Mouse (Mus musculus): ENCODE measurements around the gene Glcci1. TPM values are rescaled to one million over a fixed set of nuclear protein-coding genes. Genes with fewer than 3 reads are reported as not detected.

Glcci1 gene
- polyA plus RNA-seq, 1 experiment from 2014 or later: 6.3 TPM

GRCm38 (mm10) chr6:8492248-8492647 lies 17.2 kb upstream of the Glcci1 start:
- no peak overlapping the region for H3K4me3 ChIP-seq (ENCODE audit: low read length)
- H3K4me2 ChIP-seq (replicated peaks; ENCODE audit: low read depth, low read length): no peak overlapping the region
- 91% methylated on average over 3 of the region's 3 CpGs for whole genome bisulfite sequencing
- H3K9ac ChIP-seq (replicated peaks; ENCODE audit: low read length): no peak overlapping the region
- no peaks in the 10 kb centered on the region for H3K36me3 ChIP-seq (ENCODE audit: insufficient read depth, low read length)
- no peak for ATAC-seq (ENCODE audit: low FRiP score, low TSS enrichment)
- no peaks in the 10 kb centered on the region for H3K27me3 ChIP-seq (ENCODE audit: insufficient read depth, low read length)
- H3K4me1 ChIP-seq (ENCODE audit: insufficient read depth, low read length): peaks cover 3% of the 10 kb centered on the region
- no peaks in the 10 kb centered on the region for H3K9me3 ChIP-seq (ENCODE audit: low read length)
- H3K27ac ChIP-seq (ENCODE audit: low read length): no peak overlapping the region

- ATAC-seq (ENCODE audit: low FRiP score, low TSS enrichment): no peak
- Histone ChIP-seq H3K36me3 (ENCODE audit: insufficient read depth, low read length) (no peaks in the 10 kb centered on the region), H3K4me3 (ENCODE audit: low read length) (no peak overlapping the region), H3K27me3 (ENCODE audit: insufficient read depth, low read length) (no peaks in the 10 kb centered on the region), H3K4me2 (replicated peaks; ENCODE audit: low read depth, low read length) (no peak overlapping the region), H3K4me1 (ENCODE audit: insufficient read depth, low read length) (peaks cover 10% of the 10 kb centered on the region), H3K9me3 (ENCODE audit: low read length) (no peaks in the 10 kb centered on the region; the same call in 1 of the 2 replicates), H3K9ac (replicated peaks; ENCODE audit: low read length) (no peak overlapping the region), H3K27ac (ENCODE audit: low read length) (no peak overlapping the region)
- 88% methylated on average over 5 of the region's 5 CpGs for WGBS
Observed at GRCm38 (mm10) chr6:8495109-8495826, 14.1 kb upstream of the Glcci1 start.

GRCm38 (mm10) chr6:8495827-8496222 lies 13.6 kb upstream of the Glcci1 start:
- no peak overlapping the region for H3K4me2 ChIP-seq (replicated peaks; ENCODE audit: low read depth, low read length)
- 48% methylated on average over 4 of the region's 4 CpGs for WGBS
- no peak overlapping the region for H3K4me3 ChIP-seq (ENCODE audit: low read length)
- H3K36me3 ChIP-seq (ENCODE audit: insufficient read depth, low read length): no peaks in the 10 kb centered on the region
- H3K27me3 ChIP-seq (ENCODE audit: insufficient read depth, low read length): no peaks in the 10 kb centered on the region
- H3K4me1 ChIP-seq (ENCODE audit: insufficient read depth, low read length): peaks cover 10% of the 10 kb centered on the region
- ATAC-seq (ENCODE audit: low FRiP score, low TSS enrichment): peak; percentile 55; the same call in 1 of the 2 replicates
- no peak overlapping the region for H3K9ac ChIP-seq (replicated peaks; ENCODE audit: low read length)
- H3K9me3 ChIP-seq (ENCODE audit: low read length): no peaks in the 10 kb centered on the region; the same call in 1 of the 2 replicates
- H3K27ac ChIP-seq (ENCODE audit: low read length): no peak overlapping the region

GRCm38 (mm10) chr6:8497234-8497867 lies 12.0 kb upstream of the Glcci1 start:
- Histone ChIP-seq H3K4me1 (ENCODE audit: insufficient read depth, low read length) (peaks cover 10% of the 10 kb centered on the region), H3K4me3 (ENCODE audit: low read length) (no peak overlapping the region), H3K27me3 (ENCODE audit: insufficient read depth, low read length) (no peaks in the 10 kb centered on the region), H3K36me3 (ENCODE audit: insufficient read depth, low read length) (no peaks in the 10 kb centered on the region), H3K4me2 (replicated peaks; ENCODE audit: low read depth, low read length) (no peak overlapping the region), H3K9ac (replicated peaks; ENCODE audit: low read length) (no peak overlapping the region), H3K9me3 (ENCODE audit: low read length) (no peaks in the 10 kb centered on the region; the same call in 1 of the 2 replicates), H3K27ac (ENCODE audit: low read length) (peak overlapping the region; percentile 14; the same call in 1 of the 2 replicates)
- peak; percentile 64; the same call in 1 of the 2 replicates for ATAC-seq (ENCODE audit: low FRiP score, low TSS enrichment)
- 42% methylated on average over 6 of the region's 6 CpGs for WGBS

- 29% methylated on average over 6 of the region's 6 CpGs for WGBS
- Histone ChIP-seq H3K4me3 (ENCODE audit: low read length) (no peak overlapping the region), H3K27ac (ENCODE audit: low read length) (peak overlapping the region; percentile 32; the same call in 1 of the 2 replicates), H3K4me1 (ENCODE audit: insufficient read depth, low read length) (peaks cover 10% of the 10 kb centered on the region), H3K36me3 (ENCODE audit: insufficient read depth, low read length) (no peaks in the 10 kb centered on the region), H3K27me3 (ENCODE audit: insufficient read depth, low read length) (no peaks in the 10 kb centered on the region), H3K9ac (replicated peaks; ENCODE audit: low read length) (no peak overlapping the region), H3K4me2 (replicated peaks; ENCODE audit: low read depth, low read length) (no peak overlapping the region), H3K9me3 (ENCODE audit: low read length) (no peaks in the 10 kb centered on the region; the same call in 1 of the 2 replicates)
- peak; percentile 58; the same call in 1 of the 2 replicates for ATAC-seq (ENCODE audit: low FRiP score, low TSS enrichment)
Observed at GRCm38 (mm10) chr6:8497868-8498257, 11.5 kb upstream of the Glcci1 start.

GRCm38 (mm10) chr6:8498961-8499360 lies 10.4 kb upstream of the Glcci1 start:
- Histone ChIP-seq H3K9ac (replicated peaks; ENCODE audit: low read length) (no peak overlapping the region), H3K27ac (ENCODE audit: low read length) (no peak overlapping the region), H3K9me3 (ENCODE audit: low read length) (no peaks in the 10 kb centered on the region; the same call in 1 of the 2 replicates), H3K4me3 (ENCODE audit: low read length) (no peak overlapping the region), H3K27me3 (ENCODE audit: insufficient read depth, low read length) (no peaks in the 10 kb centered on the region), H3K36me3 (ENCODE audit: insufficient read depth, low read length) (no peaks in the 10 kb centered on the region), H3K4me1 (ENCODE audit: insufficient read depth, low read length) (peaks cover 10% of the 10 kb centered on the region), H3K4me2 (replicated peaks; ENCODE audit: low read depth, low read length) (no peak overlapping the region)
- 90% methylated on average over 3 of the region's 3 CpGs for WGBS
- no peak for ATAC-seq (ENCODE audit: low FRiP score, low TSS enrichment)

- Histone ChIP-seq H3K27ac (ENCODE audit: low read length) (no peak overlapping the region), H3K36me3 (ENCODE audit: insufficient read depth, low read length) (no peaks in the 10 kb centered on the region), H3K27me3 (ENCODE audit: insufficient read depth, low read length) (no peaks in the 10 kb centered on the region), H3K9me3 (ENCODE audit: low read length) (no peaks in the 10 kb centered on the region; the same call in 1 of the 2 replicates), H3K4me3 (ENCODE audit: low read length) (no peak overlapping the region), H3K4me2 (replicated peaks; ENCODE audit: low read depth, low read length) (no peak overlapping the region), H3K4me1 (ENCODE audit: insufficient read depth, low read length) (peaks cover 4% of the 10 kb centered on the region; the same call in 1 of the 2 replicates), H3K9ac (replicated peaks; ENCODE audit: low read length) (no peak overlapping the region)
- no peak for ATAC-seq (ENCODE audit: low FRiP score, low TSS enrichment)
- 29% methylated on average over 3 of the region's 3 CpGs for WGBS
Observed at GRCm38 (mm10) chr6:8503953-8504352, 5.4 kb upstream of the Glcci1 start.

- Histone ChIP-seq H3K27ac (ENCODE audit: low read length) (no peak overlapping the region), H3K27me3 (ENCODE audit: insufficient read depth, low read length) (no peaks in the 10 kb centered on the region), H3K9ac (replicated peaks; ENCODE audit: low read length) (no peak overlapping the region), H3K9me3 (ENCODE audit: low read length) (no peaks in the 10 kb centered on the region), H3K4me1 (ENCODE audit: insufficient read depth, low read length) (peaks cover 4% of the 10 kb centered on the region; the same call in 1 of the 2 replicates), H3K36me3 (ENCODE audit: insufficient read depth, low read length) (no peaks in the 10 kb centered on the region), H3K4me2 (replicated peaks; ENCODE audit: low read depth, low read length) (no peak overlapping the region), H3K4me3 (ENCODE audit: low read length) (no peak overlapping the region)
- ATAC-seq (ENCODE audit: low FRiP score, low TSS enrichment): no peak
- 87% methylated on average over 6 of the region's 6 CpGs for WGBS
Observed at GRCm38 (mm10) chr6:8504521-8505228, 4.7 kb upstream of the Glcci1 start.

- no peaks in the 10 kb centered on the region for H3K27me3 ChIP-seq (ENCODE audit: insufficient read depth, low read length)
- H3K9ac ChIP-seq (replicated peaks; ENCODE audit: low read length): no peak overlapping the region
- no peak for ATAC-seq (ENCODE audit: low FRiP score, low TSS enrichment)
- H3K4me2 ChIP-seq (replicated peaks; ENCODE audit: low read depth, low read length): no peak overlapping the region
- no peaks in the 10 kb centered on the region for H3K36me3 ChIP-seq (ENCODE audit: insufficient read depth, low read length)
- H3K4me3 ChIP-seq (ENCODE audit: low read length): no peak overlapping the region
- no peaks in the 10 kb centered on the region for H3K9me3 ChIP-seq (ENCODE audit: low read length)
- peaks cover 12% of the 10 kb centered on the region for H3K4me1 ChIP-seq (ENCODE audit: insufficient read depth, low read length)
- no peak overlapping the region for H3K27ac ChIP-seq (ENCODE audit: low read length)
Observed at GRCm38 (mm10) chr6:8506631-8507030, 2.8 kb upstream of the Glcci1 start.

All from kidney, embryonic 16.5 days (tissue).